Mouse (Mus musculus) forebrain, embryonic 10.5 days (tissue): ENCODE data around the gene Pde7b. TPM values are rescaled to one million over a fixed set of nuclear protein-coding genes. Genes with fewer than 3 reads are reported as not detected.
A peak's percentile ranks its signal among the peaks of the same experiment; 100 is the strongest.

Experiments used
- DNase-seq: peaks from one replicate; pipeline ENCODE4 v3.0.0-alpha.2; 2017; ENCODE audit warnings: low spot score; ENCODE audit errors: extremely low spot score
- H3K27ac ChIP-seq: fragments of 300-500 bp; sonication (generic); 2 replicates; pipeline ENCODE4 v1.5.1; 2016; ENCODE audit warnings: mild to moderate bottlenecking
- H3K27me3 ChIP-seq: fragments of 300-500 bp; sonication (generic); 2 replicates; pipeline ENCODE4 v1.6.1; 2016; ENCODE audit warnings: mild to moderate bottlenecking; ENCODE audit not compliant: poor library complexity, severe bottlenecking
- H3K36me3 ChIP-seq: fragments of 300-500 bp; sonication (generic); replicated peaks from 2 replicates; pipeline ENCODE4 v1.6.1; 2016; ENCODE audit warnings: mild to moderate bottlenecking, moderate library complexity
- H3K4me1 ChIP-seq: fragments of 300-500 bp; sonication (generic); 2 replicates; pipeline ENCODE4 v1.6.1; 2016
- H3K4me3 ChIP-seq: fragments of 300-500 bp; sonication (generic); 2 replicates; pipeline ENCODE4 v1.5.1; 2016; ENCODE audit warnings: mild to moderate bottlenecking, moderate library complexity
- H3K9me3 ChIP-seq: fragments of 300-500 bp; sonication (generic); 2 replicates; pipeline ENCODE4 v1.6.1; 2016; ENCODE audit warnings: mild to moderate bottlenecking, moderate library complexity
- WGBS: fragments of 180-500 bp; shearing (Covaris S2); methylation state at CpG from one replicate; pipeline ENCODE4 v1.1.7; 2016; 5-methylcytosine and 5-hydroxymethylcytosine counted together
- polyA plus RNA-seq: library from polyadenylated mRNA; unstranded; fragments of >200 nt; fragmentation: Nextera tagmentation; extraction: Ambion mirVana; gene quantifications from 2 replicates; pipeline ENCODE4 v1.2.1, GENCODE M21; 2016

Gene Pde7b
- polyA plus RNA-seq, 1 experiment from 2014 or later = 0.89 TPM

GRCm38 (mm10) chr10:20556477-20556876, 168.4 kb downstream of the Pde7b start:
- no peak for DNase-seq
- Histone ChIP-seq H3K4me1 (no peaks in the 10 kb centered on the region; the same call in 1 of the 2 replicates), H3K9me3 (no peaks in the 10 kb centered on the region), H3K27ac (no peak overlapping the region), H3K4me3 (no peak overlapping the region), H3K36me3 (no peaks in the 10 kb centered on the region), H3K27me3 (0 out of 2 replicates have a peak, but pooled peaks cover 1% of the 10 kb centered on the region)
- 66% methylated on average over 7 of the region's 7 CpGs for WGBS

- Histone ChIP-seq H3K9me3 (no peaks in the 10 kb centered on the region), H3K4me1 (peaks cover 28% of the 10 kb centered on the region), H3K27ac (no peak overlapping the region), H3K4me3 (no peak overlapping the region), H3K36me3 (no peaks in the 10 kb centered on the region), H3K27me3 (peaks cover 32% of the 10 kb centered on the region)
- no peak for DNase-seq
These were observed 173.5 kb downstream of the Pde7b start for GRCm38 (mm10) chr10:20551341-20551740.

- DNase-seq = no peak
- 79% methylated on average over 3 of the region's 3 CpGs for WGBS
- H3K27me3 ChIP-seq = peaks cover 38% of the 10 kb centered on the region
- H3K4me1 ChIP-seq = peaks cover 28% of the 10 kb centered on the region
- no peaks in the 10 kb centered on the region for H3K36me3 ChIP-seq
- no peak overlapping the region for H3K27ac ChIP-seq
- no peaks in the 10 kb centered on the region for H3K9me3 ChIP-seq
- no peak overlapping the region for H3K4me3 ChIP-seq
These were observed 174.1 kb downstream of the Pde7b start for GRCm38 (mm10) chr10:20550771-20551170.

- peaks cover 28% of the 10 kb centered on the region for H3K4me1 ChIP-seq
- no peak overlapping the region for H3K4me3 ChIP-seq
- H3K36me3 ChIP-seq = no peaks in the 10 kb centered on the region
- DNase-seq = no peak
- no peaks in the 10 kb centered on the region for H3K9me3 ChIP-seq
- 81% methylated on average over 5 of the region's 5 CpGs for WGBS
- no peak overlapping the region for H3K27ac ChIP-seq
- H3K27me3 ChIP-seq = peaks cover 40% of the 10 kb centered on the region
These were observed 174.7 kb downstream of the Pde7b start for GRCm38 (mm10) chr10:20550161-20550560.

- Histone ChIP-seq H3K36me3 (no peaks in the 10 kb centered on the region), H3K4me1 (peaks cover 28% of the 10 kb centered on the region), H3K27ac (peak overlapping the region; percentile 83), H3K9me3 (no peaks in the 10 kb centered on the region), H3K4me3 (peak overlapping the region; percentile 53), H3K27me3 (peaks cover 40% of the 10 kb centered on the region)
- peak; percentile 43 for DNase-seq
- 12% methylated on average over 13 of the region's 13 CpGs for WGBS
These were observed 175.8 kb downstream of the Pde7b start for GRCm38 (mm10) chr10:20548833-20549710.

GRCm38 (mm10) chr10:20547951-20548551, 176.8 kb downstream of the Pde7b start:
- H3K27me3 ChIP-seq = peaks cover 40% of the 10 kb centered on the region
- DNase-seq = peak; percentile 52
- peak overlapping the region; percentile 53 for H3K4me3 ChIP-seq
- H3K9me3 ChIP-seq = no peaks in the 10 kb centered on the region
- peaks cover 30% of the 10 kb centered on the region for H3K4me1 ChIP-seq
- no peaks in the 10 kb centered on the region for H3K36me3 ChIP-seq
- 2% methylated on average over 19 of the region's 19 CpGs for WGBS
- peak overlapping the region; percentile 83 for H3K27ac ChIP-seq

- H3K4me1 ChIP-seq = peaks cover 12% of the 10 kb centered on the region
- no peak overlapping the region for H3K4me3 ChIP-seq
- H3K9me3 ChIP-seq = no peaks in the 10 kb centered on the region
- no peak overlapping the region for H3K27ac ChIP-seq
- peaks cover 24% of the 10 kb centered on the region for H3K27me3 ChIP-seq
- WGBS = 64% methylated on average over 3 of the region's 3 CpGs
- no peaks in the 10 kb centered on the region for H3K36me3 ChIP-seq
- no peak for DNase-seq
These were observed 181.8 kb downstream of the Pde7b start for GRCm38 (mm10) chr10:20543121-20543520.

- no peak for DNase-seq
- 76% methylated on average over 5 of the region's 5 CpGs for WGBS
- H3K27me3 ChIP-seq = no peaks in the 10 kb centered on the region
These were observed 191.1 kb downstream of the Pde7b start for GRCm38 (mm10) chr10:20533811-20534210.

GRCm38 (mm10) chr10:20531921-20532320, 193.0 kb downstream of the Pde7b start:
- H3K4me1 ChIP-seq = no peaks in the 10 kb centered on the region
- H3K9me3 ChIP-seq = no peaks in the 10 kb centered on the region
- H3K4me3 ChIP-seq = no peak overlapping the region
- H3K27me3 ChIP-seq = no peaks in the 10 kb centered on the region
- WGBS = 89% methylated on average over 5 of the region's 5 CpGs
- H3K27ac ChIP-seq = no peak overlapping the region
- no peaks in the 10 kb centered on the region for H3K36me3 ChIP-seq
- no peak for DNase-seq

More at GRCm38 (mm10) chr10:20533811-20534210, 191.1 kb downstream of the Pde7b start:
- Histone ChIP-seq H3K9me3 (no peaks in the 10 kb centered on the region), H3K4me3 (no peak overlapping the region), H3K36me3 (no peaks in the 10 kb centered on the region), H3K4me1 (no peaks in the 10 kb centered on the region), H3K27ac (no peak overlapping the region)

GRCm38 (mm10) chr10:20528544-20529411, 196.1 kb downstream of the Pde7b start:
- H3K9me3 ChIP-seq = no peaks in the 10 kb centered on the region
- WGBS = 89% methylated on average over 20 of the region's 20 CpGs
- DNase-seq = no peak

GRCm38 (mm10) chr10:20527737-20528136, 197.1 kb downstream of the Pde7b start:
- Histone ChIP-seq H3K4me3 (no peak overlapping the region), H3K27me3 (no peaks in the 10 kb centered on the region), H3K4me1 (no peaks in the 10 kb centered on the region), H3K9me3 (no peaks in the 10 kb centered on the region), H3K27ac (no peak overlapping the region), H3K36me3 (no peaks in the 10 kb centered on the region)
- WGBS = 86% methylated on average over 4 of the region's 4 CpGs
- no peak for DNase-seq

More at GRCm38 (mm10) chr10:20528544-20529411, 196.1 kb downstream of the Pde7b start:
- Histone ChIP-seq H3K27ac (no peak overlapping the region), H3K4me1 (no peaks in the 10 kb centered on the region), H3K36me3 (no peaks in the 10 kb centered on the region), H3K4me3 (no peak overlapping the region), H3K27me3 (no peaks in the 10 kb centered on the region)

GRCm38 (mm10) chr10:20518529-20518889, 206.4 kb downstream of the Pde7b start:
- H3K27ac ChIP-seq = no peak overlapping the region
- H3K9me3 ChIP-seq = no peaks in the 10 kb centered on the region
- no peaks in the 10 kb centered on the region for H3K36me3 ChIP-seq
- peaks cover 9% of the 10 kb centered on the region for H3K4me1 ChIP-seq
- no peak for DNase-seq
- no peaks in the 10 kb centered on the region for H3K27me3 ChIP-seq
- H3K4me3 ChIP-seq = no peak overlapping the region
- 90% methylated on average over 9 of the region's 9 CpGs for WGBS
